Mouse (Mus musculus) ES-E14 (cell line): ENCODE measurements at regions not wholly inside any gene's neighbourhood (a gene's known extent, or its start where the extent isn't known, plus 50 kb on each side); places are given as distances from the start of the nearest gene placed in this dataset.

Experiments used
- CHD2 ChIP-seq: IDR thresholded peaks from 2 replicates; pipeline ENCODE4 v1.6.1; 2014; ENCODE audit warnings: mild to moderate bottlenecking, low read depth, low read length, inconsistent platforms
- HCFC1 ChIP-seq: IDR thresholded peaks from 2 replicates; pipeline ENCODE4 v1.6.1; 2012; ENCODE audit warnings: low read length, inconsistent platforms, borderline replicate concordance; ENCODE audit not compliant: insufficient read depth
- MAFK ChIP-seq: IDR thresholded peaks from 2 replicates; pipeline ENCODE4 v1.6.1; 2014; ENCODE audit warnings: mild to moderate bottlenecking, low read depth, low read length, inconsistent platforms; ENCODE audit not compliant: insufficient read depth
- ZC3H11A ChIP-seq: IDR thresholded peaks from 2 replicates; pipeline ENCODE4 v1.6.1; 2012; ENCODE audit warnings: low read depth, mild to moderate bottlenecking, inconsistent platforms, low read length, borderline replicate concordance
- ZNF384 ChIP-seq: IDR thresholded peaks from 2 replicates; pipeline ENCODE4 v1.6.1; 2012; ENCODE audit warnings: low read depth, low read length, inconsistent platforms

DNA sequence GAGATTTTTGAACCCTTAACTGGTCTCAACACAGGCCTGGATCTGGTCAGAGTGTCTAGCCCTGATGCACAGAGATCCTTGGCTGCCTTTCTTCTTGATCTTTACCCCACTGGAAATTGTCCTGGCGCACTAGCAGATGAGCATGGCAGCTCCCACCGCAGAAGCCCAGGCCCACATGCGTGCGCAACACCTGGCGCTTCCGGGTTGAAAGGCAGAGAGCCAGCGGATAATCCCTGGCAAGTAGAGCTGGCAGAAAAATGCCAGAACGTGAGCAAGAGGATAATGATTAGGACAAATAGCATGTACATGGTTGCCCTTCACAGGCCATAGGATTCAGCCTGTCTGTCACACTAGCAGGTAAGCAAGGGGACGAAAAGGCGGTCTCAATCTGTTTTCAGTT lies 95.0 kb upstream of the Aco1 start:
- no peak for TF ChIP-seq MAFK
- TF ChIP-seq HCFC1, result no peak
- no peak for TF ChIP-seq ZNF384
- no peak for TF ChIP-seq CHD2
- TF ChIP-seq ZC3H11A, result no peak
